Mouse (Mus musculus): ENCODE data around the gene Exoc5. TPM values are rescaled to one million over a fixed set of nuclear protein-coding genes. Genes with fewer than 3 reads are reported as not detected.

Gene Exoc5
- total RNA-seq (2023) = 10 to 100 TPM; 50.9 to 53.5 TPM

GRCm38 (mm10) chr14:49066274-49066823 is at the start of gene Exoc5:
Gene Exoc5 (minus strand): TSS chr14:49066653.

GRCm38 (mm10) chr14:49065529-49066273 is 752 bp downstream of the Exoc5 start, which contains the start of gene Ap5m1:
Gene Ap5m1 (plus strand): TSS chr14:49066097.

Other genes starting within 250 kb of the Exoc5 start
- 10 to 100 TPM; 33.1 to 34.8 TPM for gene Ap5m1, start 556 bp downstream of the Exoc5 start, total RNA-seq (2023)
- 10 to 100 TPM; 49.1 to 50.8 TPM for gene Naa30, start 105.6 kb upstream of the Exoc5 start, total RNA-seq (2023)
- gene ccdc198, start 178.8 kb upstream of the Exoc5 start, total RNA-seq (2023) = not detected